In genomic region chr5:106102255-106102654, GRCm38 (mm10) we compare ENCODE assay signal across 22 mouse cellular contexts.
DNase-seq lines count a peak whose midpoint lies in the region; ATAC-seq and TF ChIP-seq lines count a peak whose summit lies in the region.
"Had no signal": no experiment of that assay in that cellular context is flagged by ENCODE, and none has a peak within 500 bp of the region (broad histone marks: within the 10 kb centered on the region; RNA-seq: fewer than 3 reads in every experiment).

No protein-coding gene starts in this region.

- H3K27ac ChIP-seq in forebrain, embryonic 16.5 days (ENCODE audit: low read length): no peak overlapping the region
- H3K27ac ChIP-seq in forebrain, embryonic 13.5 days: no peak overlapping the region
- no peak overlapping the region for H3K27ac ChIP-seq in hindbrain, postnatal 0 days
- no peak overlapping the region for H3K27ac ChIP-seq in hindbrain, embryonic 10.5 days
- no peak overlapping the region for H3K27ac ChIP-seq in midbrain, embryonic 11.5 days (ENCODE audit: low read depth, low read length)
- H3K27ac ChIP-seq in midbrain, embryonic 16.5 days (ENCODE audit: low read length): no peak overlapping the region
- H3K27ac ChIP-seq: embryonic facial prominence, embryonic 13.5 days; embryonic facial prominence, embryonic 15.5 days; forebrain, embryonic 10.5 days; forebrain, embryonic 12.5 days had no signal

- H3K4me2 ChIP-seq in forebrain, embryonic 16.5 days (ENCODE audit: low read length): no peak overlapping the region
- H3K4me2 ChIP-seq in forebrain, embryonic 13.5 days: no peak overlapping the region
- no peak overlapping the region for H3K4me2 ChIP-seq in hindbrain, postnatal 0 days (ENCODE audit: low read depth, low read length)
- no peak overlapping the region for H3K4me2 ChIP-seq in midbrain, embryonic 11.5 days
- H3K4me2 ChIP-seq in midbrain, embryonic 16.5 days (ENCODE audit: low read length): no peak overlapping the region
- H3K4me2 ChIP-seq: embryonic facial prominence, embryonic 13.5 days; embryonic facial prominence, embryonic 15.5 days; forebrain, embryonic 12.5 days had no signal

- no peak overlapping the region for H3K4me3 ChIP-seq in forebrain, embryonic 16.5 days (replicated peaks; ENCODE audit: low read length)
- H3K4me3 ChIP-seq in forebrain, embryonic 13.5 days: no peak overlapping the region
- H3K4me3 ChIP-seq in hindbrain, postnatal 0 days (ENCODE audit: low read length): no peak overlapping the region
- no peak overlapping the region for H3K4me3 ChIP-seq in hindbrain, embryonic 10.5 days
- H3K4me3 ChIP-seq in midbrain, embryonic 11.5 days (ENCODE audit: low read depth, low read length): no peak overlapping the region
- H3K4me3 ChIP-seq in midbrain, embryonic 16.5 days (ENCODE audit: low read depth, low read length): no peak overlapping the region
- H3K4me3 ChIP-seq: embryonic facial prominence, embryonic 13.5 days; embryonic facial prominence, embryonic 15.5 days; erythroblast, embryonic 14.5 days; forebrain, embryonic 10.5 days; forebrain, embryonic 12.5 days had no signal

- WGBS in forebrain, embryonic 16.5 days: 46% methylated on average over 4 of the region's 4 CpGs
- WGBS in forebrain, embryonic 13.5 days: 65% methylated on average over 4 of the region's 4 CpGs
- 71% methylated on average over 4 of the region's 4 CpGs for whole genome bisulfite sequencing in hindbrain, postnatal 0 days
- 88% methylated on average over 4 of the region's 4 CpGs for WGBS in hindbrain, embryonic 10.5 days
- WGBS in midbrain, embryonic 11.5 days: 82% methylated on average over 4 of the region's 4 CpGs
- WGBS in midbrain, embryonic 16.5 days: 69% methylated on average over 4 of the region's 4 CpGs

- no peaks in the 10 kb centered on the region for H3K27me3 ChIP-seq in forebrain, embryonic 16.5 days (replicated peaks; ENCODE audit: control insufficient read depth, insufficient read depth, low read length)
- no peaks in the 10 kb centered on the region for H3K27me3 ChIP-seq in forebrain, embryonic 13.5 days
- H3K27me3 ChIP-seq in hindbrain, postnatal 0 days (ENCODE audit: insufficient read depth, low read length): no peaks in the 10 kb centered on the region
- H3K27me3 ChIP-seq in hindbrain, embryonic 10.5 days (ENCODE audit: insufficient read depth, poor library complexity, severe bottlenecking): no peaks in the 10 kb centered on the region
- H3K27me3 ChIP-seq in midbrain, embryonic 11.5 days (ENCODE audit: control insufficient read depth, insufficient read depth, low read length): no peaks in the 10 kb centered on the region
- H3K27me3 ChIP-seq in midbrain, embryonic 16.5 days (ENCODE audit: control insufficient read depth, insufficient read depth, low read depth, low read length): no peaks in the 10 kb centered on the region
- H3K27me3 ChIP-seq: embryonic facial prominence, embryonic 13.5 days; embryonic facial prominence, embryonic 15.5 days; forebrain, embryonic 12.5 days had no signal

- H3K4me1 ChIP-seq in forebrain, embryonic 16.5 days (replicated peaks; ENCODE audit: control insufficient read depth, insufficient read depth, low read length): peaks cover 7% of the 10 kb centered on the region
- no peaks in the 10 kb centered on the region for H3K4me1 ChIP-seq in forebrain, embryonic 13.5 days
- H3K4me1 ChIP-seq in hindbrain, postnatal 0 days (ENCODE audit: insufficient read depth, low read length): no peaks in the 10 kb centered on the region
- H3K4me1 ChIP-seq in hindbrain, embryonic 10.5 days (replicated peaks): no peaks in the 10 kb centered on the region
- no peaks in the 10 kb centered on the region; the same call in 1 of the 2 replicates for H3K4me1 ChIP-seq in midbrain, embryonic 11.5 days (ENCODE audit: control insufficient read depth, insufficient read depth, low read length)
- H3K4me1 ChIP-seq in midbrain, embryonic 16.5 days (ENCODE audit: control insufficient read depth, insufficient read depth, low read length): no peaks in the 10 kb centered on the region
- H3K4me1 ChIP-seq: embryonic facial prominence, embryonic 13.5 days; embryonic facial prominence, embryonic 15.5 days; forebrain, embryonic 10.5 days; forebrain, embryonic 12.5 days had no signal

- H3K9ac ChIP-seq in forebrain, embryonic 16.5 days (replicated peaks; ENCODE audit: low read depth, low read length): no peak overlapping the region
- H3K9ac ChIP-seq in forebrain, embryonic 13.5 days: no peak overlapping the region
- no peak overlapping the region for H3K9ac ChIP-seq in hindbrain, postnatal 0 days (replicated peaks; ENCODE audit: low read length)
- no peak overlapping the region for H3K9ac ChIP-seq in midbrain, embryonic 11.5 days (ENCODE audit: low read length)
- H3K9ac ChIP-seq in midbrain, embryonic 16.5 days (ENCODE audit: low read depth, low read length): no peak overlapping the region
- H3K9ac ChIP-seq: embryonic facial prominence, embryonic 13.5 days; embryonic facial prominence, embryonic 15.5 days; forebrain, embryonic 12.5 days had no signal

- H3K9me3 ChIP-seq in forebrain, embryonic 16.5 days (ENCODE audit: control insufficient read depth, low read length): no peaks in the 10 kb centered on the region
- H3K9me3 ChIP-seq in forebrain, embryonic 13.5 days (replicated peaks): no peaks in the 10 kb centered on the region
- H3K9me3 ChIP-seq in hindbrain, postnatal 0 days (ENCODE audit: low read length): no peaks in the 10 kb centered on the region
- H3K9me3 ChIP-seq in hindbrain, embryonic 10.5 days: no peaks in the 10 kb centered on the region
- no peaks in the 10 kb centered on the region for H3K9me3 ChIP-seq in midbrain, embryonic 11.5 days (ENCODE audit: control insufficient read depth, low read length)
- no peaks in the 10 kb centered on the region for H3K9me3 ChIP-seq in midbrain, embryonic 16.5 days (replicated peaks; ENCODE audit: control insufficient read depth, low read length, poor library complexity, severe bottlenecking)
- H3K9me3 ChIP-seq: embryonic facial prominence, embryonic 13.5 days; embryonic facial prominence, embryonic 15.5 days; forebrain, embryonic 10.5 days; forebrain, embryonic 12.5 days had no signal

- peak; percentile 31; the same call in 1 of the 2 replicates for ATAC-seq in forebrain, embryonic 16.5 days
- ATAC-seq in forebrain, embryonic 13.5 days: no peak
- no peak for ATAC-seq in hindbrain, postnatal 0 days
- ATAC-seq in midbrain, embryonic 11.5 days (ENCODE audit: low FRiP score): no peak
- no peak for ATAC-seq in midbrain, embryonic 16.5 days

- DNase-seq in hindbrain, postnatal 0 days (ENCODE audit: low spot score): peak; percentile 25
- no peak for DNase-seq in hindbrain, embryonic 10.5 days (ENCODE audit: low spot score)
- peak; percentile 66 for DNase-seq in midbrain, embryonic 11.5 days (ENCODE audit: low spot score, missing footprints)
- peak; percentile 58 for DNase-seq in brain, embryonic 14.5 days (ENCODE audit: low read depth)
- no peak for DNase-seq in cerebellum, adult 11 months
- DNase-seq: adrenal gland, adult 2 months; adrenal gland, postnatal 10 days; adrenal gland, postnatal 25 days; cerebellum, adult 18-20 months; cerebellum, adult 8-10 months; cerebellum, adult 9-11 months; cerebellum, postnatal 14 days; cerebellum, postnatal 36 days; embryo, embryonic 11 days had no signal

- H3K36me3 ChIP-seq in forebrain, embryonic 16.5 days (ENCODE audit: control insufficient read depth, insufficient read depth): no peaks in the 10 kb centered on the region
- no peaks in the 10 kb centered on the region for H3K36me3 ChIP-seq in forebrain, embryonic 13.5 days (ENCODE audit: poor library complexity, severe bottlenecking)
- no peaks in the 10 kb centered on the region for H3K36me3 ChIP-seq in hindbrain, postnatal 0 days (ENCODE audit: insufficient read depth, low read length)
- H3K36me3 ChIP-seq in hindbrain, embryonic 10.5 days: no peaks in the 10 kb centered on the region
- H3K36me3 ChIP-seq in midbrain, embryonic 11.5 days (ENCODE audit: control insufficient read depth, insufficient read depth, low read length): no peaks in the 10 kb centered on the region
- no peaks in the 10 kb centered on the region for H3K36me3 ChIP-seq in midbrain, embryonic 16.5 days (ENCODE audit: control insufficient read depth, insufficient read depth, low read length)
- H3K36me3 ChIP-seq: embryonic facial prominence, embryonic 13.5 days; embryonic facial prominence, embryonic 15.5 days; forebrain, embryonic 10.5 days; forebrain, embryonic 12.5 days had no signal

- no peak for TF ChIP-seq CTCF in hindbrain, postnatal 0 days (IDR thresholded peaks at IDR 0.05; ENCODE audit: low read depth)
- no peak for TF ChIP-seq CTCF in brain, embryonic 14.5 days (IDR thresholded peaks at IDR 0.05; ENCODE audit: borderline replicate concordance, extremely low read depth, insufficient read depth, insufficient read length)

- no peak for TF ChIP-seq POLR2A in brain, embryonic 14.5 days (IDR thresholded peaks at IDR 0.05; ENCODE audit: borderline replicate concordance, extremely low read depth, insufficient read depth, insufficient read length, poor library complexity, severe bottlenecking)

Comparison
In these comparisons a context has a peak if more than half of its experiments do, and no peak if none do; other contexts are left out.
1. DNase-seq: peak in hindbrain, postnatal 0 days (single experiment), midbrain, embryonic 11.5 days (single experiment) and brain, embryonic 14.5 days (single experiment); none in hindbrain, embryonic 10.5 days (single experiment) and cerebellum, adult 11 months (single experiment).